Mouse (Mus musculus) brain, embryonic 14.5 days (tissue): Measurements from ENCODE around the gene H2-M11. TPM values are rescaled to one million over a fixed set of nuclear protein-coding genes. Genes with fewer than 3 reads are reported as not detected.

ENCODE experiments used
- DNase-seq: peaks from one replicate; pipeline ENCODE4 v3.0.0-alpha.2; 2011; ENCODE audit warnings: low read depth
- CTCF ChIP-seq: fragments of 200-500 bp; IDR thresholded peaks from 2 replicates; pipeline ENCODE4 v1.5.1; 2012; ENCODE audit warnings: inconsistent platforms, mild to moderate bottlenecking, moderate library complexity, borderline replicate concordance; ENCODE audit not compliant: insufficient read depth, insufficient read length; ENCODE audit errors: extremely low read depth
- POLR2A ChIP-seq: fragments of 200-500 bp; IDR thresholded peaks from 2 replicates; pipeline ENCODE4 v1.6.1; 2012; ENCODE audit warnings: mild to moderate bottlenecking, inconsistent platforms, borderline replicate concordance; ENCODE audit not compliant: poor library complexity, insufficient read depth, insufficient read length, severe bottlenecking; ENCODE audit errors: extremely low read depth
- polyA plus RNA-seq: library from polyadenylated mRNA; depleted of rRNA; stranded (reverse); fragments of >200 nt; gene quantifications from 2 replicates; pipeline ENCODE4 v1.2.3, GENCODE M21; 2012; rRNA removed

Gene H2-M11
- polyA plus RNA-seq = not detected in 2 replicates

DNA sequence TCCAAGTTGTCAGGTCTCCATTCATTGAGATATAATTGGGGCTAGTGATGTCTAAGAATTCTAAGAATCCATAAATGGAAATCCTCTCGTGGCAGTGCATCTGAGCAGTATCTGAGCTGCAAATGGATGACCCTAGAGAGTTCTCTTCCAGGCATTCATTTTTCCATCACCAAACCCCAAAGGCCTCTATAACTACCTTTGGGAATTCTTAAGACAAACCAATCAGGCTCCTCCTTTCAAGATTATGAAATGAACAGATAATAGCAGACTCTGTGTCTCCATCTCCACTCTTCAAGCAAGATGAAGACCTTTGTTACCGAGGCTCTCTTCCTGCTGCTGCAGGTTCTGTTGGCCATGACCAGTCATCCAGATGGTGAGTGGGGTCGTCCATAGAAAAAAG, at the start of gene H2-M11:
TSS of gene H2-M11 (plus strand) at position 301 of the 400 bp plus-strand sequence.
- DNase-seq = no peak
- no peak for TF ChIP-seq CTCF
- TF ChIP-seq POLR2A = no peak

DNA sequence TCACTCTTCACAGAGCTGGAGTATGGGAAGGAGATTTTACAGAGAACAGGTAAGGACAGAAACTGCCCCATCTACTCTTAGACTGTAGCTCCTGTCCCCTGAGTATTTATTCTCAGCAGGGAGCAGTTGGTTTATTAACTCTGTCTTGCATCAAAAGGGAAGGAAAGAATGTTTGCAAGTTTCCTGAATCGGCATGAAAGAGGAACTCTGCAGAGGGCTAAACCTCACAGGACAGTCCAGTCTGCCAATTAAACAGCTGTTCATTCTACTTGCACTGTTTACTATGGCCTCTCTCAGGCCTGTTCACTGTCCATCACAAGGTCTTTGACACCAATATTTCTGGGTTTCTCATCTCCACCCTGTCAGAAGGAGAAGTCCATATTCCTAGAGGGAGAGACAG, 46.4 kb upstream of the H2-M11 start:
- no peak for DNase-seq
- TF ChIP-seq CTCF (no peak), POLR2A (no peak)

GRCm38 (mm10) chr17:36503910-36504309, 43.0 kb upstream of the H2-M11 start:
- no peak for TF ChIP-seq POLR2A
- no peak for TF ChIP-seq CTCF
- no peak for DNase-seq

Other genes starting within 250 kb of the H2-M11 start
- gene H2-M10.1, start 220.9 kb upstream of the H2-M11 start, polyA plus RNA-seq = not detected in 2 replicates
- not detected in 2 replicates for gene H2-M10.3, start 178.7 kb upstream of the H2-M11 start, polyA plus RNA-seq
- not detected in 2 replicates for gene H2-M10.4, start 84.7 kb upstream of the H2-M11 start, polyA plus RNA-seq
- not detected in 2 replicates for gene H2-M9, start 95.6 kb downstream of the H2-M11 start, polyA plus RNA-seq
- gene H2-M1, start 125.1 kb downstream of the H2-M11 start, polyA plus RNA-seq = not detected in 2 replicates
- gene H2-M10.5, start 225.8 kb downstream of the H2-M11 start, polyA plus RNA-seq = not detected in 2 replicates